Mouse (Mus musculus) hindbrain, embryonic 12.5 days (tissue): ENCODE measurements around the gene Spocd1. TPM values are rescaled to one million over a fixed set of nuclear protein-coding genes. Genes with fewer than 3 reads are reported as not detected.

Source experiments
- ATAC-seq: fragments of 200-750 bp; cut with Nextera tagmentation; 2 replicates; pipeline ENCODE4 v1.8.0; 2017; ENCODE audit warnings: moderate TSS enrichment; ENCODE audit not compliant: low FRiP score
- H3K27ac ChIP-seq: fragments of 300-500 bp; sonication (generic); 2 replicates; pipeline ENCODE4 v1.5.1; 2016; ENCODE audit warnings: mild to moderate bottlenecking
- H3K27me3 ChIP-seq: fragments of 300-500 bp; sonication (generic); 2 replicates; pipeline ENCODE4 v1.6.1; 2016; ENCODE audit warnings: mild to moderate bottlenecking
- H3K36me3 ChIP-seq: fragments of 300-500 bp; sonication (generic); 2 replicates; pipeline ENCODE4 v1.6.1; 2016; ENCODE audit warnings: mild to moderate bottlenecking
- H3K4me1 ChIP-seq: fragments of 300-500 bp; sonication (generic); 2 replicates; pipeline ENCODE4 v1.6.1; 2016
- H3K4me2 ChIP-seq: fragments of 300-500 bp; sonication (generic); replicated peaks from 2 replicates; pipeline ENCODE4 v1.6.1; 2016; ENCODE audit warnings: mild to moderate bottlenecking
- H3K4me3 ChIP-seq: fragments of 300-500 bp; sonication (generic); 2 replicates; pipeline ENCODE4 v1.5.1; 2016; ENCODE audit warnings: mild to moderate bottlenecking
- H3K9ac ChIP-seq: fragments of 300-500 bp; sonication (generic); 2 replicates; pipeline ENCODE4 v1.6.1; 2016; ENCODE audit warnings: mild to moderate bottlenecking, moderate library complexity
- H3K9me3 ChIP-seq: fragments of 300-500 bp; sonication (generic); replicated peaks from 2 replicates; pipeline ENCODE4 v1.6.1; 2016; ENCODE audit warnings: mild to moderate bottlenecking
- WGBS: fragments of 180-500 bp; shearing (Covaris S2); methylation state at CpG from one replicate; pipeline ENCODE4 v1.1.7; 2016; 5-methylcytosine and 5-hydroxymethylcytosine counted together
- polyA plus RNA-seq: library from polyadenylated mRNA; unstranded; fragments of >200 nt; fragmentation: Nextera tagmentation; extraction: Ambion mirVana; gene quantifications from 2 replicates; pipeline ENCODE4 v1.2.1, GENCODE M21; 2016

Gene Spocd1
- polyA plus RNA-seq, 1 experiment from 2014 or later: 0.06 TPM

DNA sequence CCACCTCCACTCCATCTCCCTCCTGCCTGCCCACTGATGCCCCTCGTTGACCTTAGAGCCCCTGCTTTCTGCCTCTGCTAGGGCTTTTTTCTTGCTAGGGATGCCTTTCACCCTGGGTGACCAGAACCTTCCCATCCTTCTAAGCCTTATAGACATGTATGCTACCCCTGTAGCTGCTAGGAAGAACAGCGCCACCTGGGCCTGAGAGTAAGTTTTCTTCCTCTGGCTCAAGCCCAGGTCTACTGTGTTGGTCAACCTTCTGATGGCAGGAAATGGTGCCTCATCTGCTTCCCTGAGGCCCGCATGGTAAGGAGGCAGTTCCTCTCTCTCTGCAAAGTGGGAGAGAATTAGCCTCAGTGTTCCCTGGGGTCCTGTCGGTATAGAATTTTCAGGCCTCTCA lies 67.0 kb downstream of the Spocd1 start:
- 72% methylated on average over 4 of the region's 4 CpGs for WGBS
- no peak overlapping the region for H3K4me3 ChIP-seq
- no peak overlapping the region for H3K9ac ChIP-seq
- no peak overlapping the region for H3K27ac ChIP-seq
- ATAC-seq: no peak
- peaks cover 21% of the 10 kb centered on the region for H3K27me3 ChIP-seq
- H3K9me3 ChIP-seq: no peaks in the 10 kb centered on the region
- H3K4me1 ChIP-seq: peaks cover 28% of the 10 kb centered on the region
- H3K36me3 ChIP-seq: peaks cover 18% of the 10 kb centered on the region
- H3K4me2 ChIP-seq: no peak overlapping the region

- WGBS: 74% methylated on average over 11 of the region's 11 CpGs
Measured at GRCm38 (mm10) chr4:129998124-129998523, 69.1 kb downstream of the Spocd1 start.

DNA sequence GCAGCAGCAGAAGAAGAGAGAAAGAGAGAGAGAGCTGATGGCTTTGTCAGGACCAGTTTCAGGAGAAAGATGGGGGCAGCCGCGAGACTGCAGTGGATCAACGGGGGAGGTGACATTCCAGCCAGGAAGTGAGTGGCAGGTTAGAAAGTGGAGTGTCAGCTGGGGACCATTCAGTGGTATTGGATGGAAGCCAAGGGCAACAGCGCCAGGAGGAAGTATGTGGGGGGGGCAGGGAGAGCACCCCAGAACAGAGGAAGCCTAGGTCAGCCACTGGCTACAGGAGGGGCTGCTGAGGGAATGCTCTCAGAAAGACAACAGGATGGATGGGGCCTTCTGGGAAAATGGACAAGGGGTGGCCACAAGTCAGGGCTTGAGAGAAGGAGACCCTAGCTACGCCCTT lies 72.7 kb downstream of the Spocd1 start:
- Histone ChIP-seq H3K4me3 (no peak overlapping the region), H3K27me3 (no peaks in the 10 kb centered on the region; the same call in 1 of the 2 replicates), H3K36me3 (no peaks in the 10 kb centered on the region), H3K4me1 (peaks cover 30% of the 10 kb centered on the region), H3K9me3 (no peaks in the 10 kb centered on the region), H3K4me2 (no peak overlapping the region), H3K9ac (no peak overlapping the region), H3K27ac (peak overlapping the region; percentile 53; the same call in 1 of the 2 replicates)
- WGBS: 37% methylated on average over 5 of the region's 5 CpGs
- no peak for ATAC-seq

More at GRCm38 (mm10) chr4:129998124-129998523, 69.1 kb downstream of the Spocd1 start:
- Histone ChIP-seq H3K4me1 (peaks cover 36% of the 10 kb centered on the region), H3K4me2 (no peak overlapping the region), H3K4me3 (no peak overlapping the region), H3K27me3 (peaks cover 11% of the 10 kb centered on the region; the same call in 1 of the 2 replicates), H3K27ac (no peak overlapping the region), H3K9me3 (no peaks in the 10 kb centered on the region), H3K9ac (no peak overlapping the region), H3K36me3 (peaks cover 7% of the 10 kb centered on the region)
- ATAC-seq: no peak

- H3K36me3 ChIP-seq: no peaks in the 10 kb centered on the region
- no peak overlapping the region for H3K9ac ChIP-seq
- peaks cover 32% of the 10 kb centered on the region for H3K4me1 ChIP-seq
- H3K4me2 ChIP-seq: no peak overlapping the region
- no peaks in the 10 kb centered on the region for H3K9me3 ChIP-seq
- WGBS: 78% methylated on average over 10 of the region's 10 CpGs
- ATAC-seq: peak; percentile 42; the same call in 1 of the 2 replicates
- H3K4me3 ChIP-seq: no peak overlapping the region
- H3K27ac ChIP-seq: peak overlapping the region; percentile 53; the same call in 1 of the 2 replicates
- peaks cover 2% of the 10 kb centered on the region for H3K27me3 ChIP-seq
Measured at GRCm38 (mm10) chr4:130002157-130002556, 73.1 kb downstream of the Spocd1 start.

- H3K36me3 ChIP-seq: peaks cover 16% of the 10 kb centered on the region
- H3K9ac ChIP-seq: no peak overlapping the region
- no peak for ATAC-seq
- no peak overlapping the region for H3K27ac ChIP-seq
- no peaks in the 10 kb centered on the region for H3K9me3 ChIP-seq
- WGBS: 62% methylated on average over 9 of the region's 9 CpGs
- H3K4me3 ChIP-seq: no peak overlapping the region
- peaks cover 19% of the 10 kb centered on the region for H3K4me1 ChIP-seq
- H3K27me3 ChIP-seq: peaks cover 16% of the 10 kb centered on the region
- no peak overlapping the region for H3K4me2 ChIP-seq
Measured at GRCm38 (mm10) chr4:130005593-130005992, 76.5 kb downstream of the Spocd1 start.

- WGBS: 17% methylated on average over 25 of the region's 25 CpGs
- Histone ChIP-seq H3K9ac (no peak overlapping the region), H3K27ac (no peak overlapping the region), H3K36me3 (peaks cover 25% of the 10 kb centered on the region), H3K4me1 (peaks cover 10% of the 10 kb centered on the region), H3K4me3 (peak overlapping the region; percentile 20), H3K4me2 (peak overlapping the region; percentile 48), H3K27me3 (peaks cover 16% of the 10 kb centered on the region), H3K9me3 (no peaks in the 10 kb centered on the region)
- ATAC-seq: no peak
Measured at GRCm38 (mm10) chr4:130006533-130006932, 77.5 kb downstream of the Spocd1 start.

Other genes with a start within 250 kb of the Spocd1 start
- 15.0 and 16.4 TPM in 2 replicates for gene Tmem39b, start 232.4 kb upstream of the Spocd1 start, polyA plus RNA-seq
- 215 and 227 TPM in 2 replicates for gene Khdrbs1, start 186.9 kb upstream of the Spocd1 start, polyA plus RNA-seq
- 347 and 360 TPM in 2 replicates for gene Ptp4a2, start 118.0 kb upstream of the Spocd1 start, polyA plus RNA-seq
- gene Adgrb2, start 55.6 kb downstream of the Spocd1 start, polyA plus RNA-seq: 10.3 and 12.6 TPM in 2 replicates
- gene Col16a1, start 118.6 kb downstream of the Spocd1 start, polyA plus RNA-seq: 29.8 and 32.5 TPM in 2 replicates
- 59.7 and 61.0 TPM in 2 replicates for gene Pef1, start 173.3 kb downstream of the Spocd1 start, polyA plus RNA-seq
- 1.0 and 1.3 TPM in 2 replicates for gene Hcrtr1, start 210.1 kb downstream of the Spocd1 start, polyA plus RNA-seq
- 10.6 and 11.0 TPM in 2 replicates for gene Tinagl1, start 245.9 kb downstream of the Spocd1 start, polyA plus RNA-seq